Mouse (Mus musculus): Measurements from ENCODE around the gene Gal3st2c.

DNA sequence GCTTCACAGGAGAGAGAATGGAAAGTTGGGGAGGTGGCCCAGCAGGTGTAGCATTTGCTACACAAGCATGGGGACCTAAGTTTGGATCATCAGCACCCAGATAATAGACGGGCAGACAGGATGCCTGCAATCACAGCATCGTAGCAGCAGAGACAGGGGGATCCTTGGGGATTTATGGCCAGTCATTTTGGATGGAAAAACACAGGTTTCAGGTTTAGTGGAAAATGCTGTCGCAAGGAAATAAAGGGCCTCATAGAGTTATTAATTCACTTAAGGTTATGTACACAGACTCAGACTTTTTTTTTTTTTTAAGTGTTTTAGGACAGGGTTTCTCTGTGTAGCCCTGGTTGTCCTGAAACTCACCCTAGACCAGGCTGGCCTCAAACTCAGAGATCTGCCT is 55.2 kb downstream of the Gal3st2c start:
- TF ChIP-seq CTCF (IDR thresholded peaks at IDR 0.05; ENCODE audit: borderline replicate concordance, insufficient read depth, low read depth, low read length) = no peak
- no peak for TF ChIP-seq POLR2A (IDR thresholded peaks at IDR 0.05; ENCODE audit: borderline replicate concordance, insufficient read depth, low read length)
